Mouse (Mus musculus): ENCODE data around the gene Adipor2.
"Not testable (repeated sequence)": the region's sequence is repeated elsewhere in the genome, so short reads cannot be mapped to it uniquely, and the experiment has no call there.

Gene Adipor2

DNA sequence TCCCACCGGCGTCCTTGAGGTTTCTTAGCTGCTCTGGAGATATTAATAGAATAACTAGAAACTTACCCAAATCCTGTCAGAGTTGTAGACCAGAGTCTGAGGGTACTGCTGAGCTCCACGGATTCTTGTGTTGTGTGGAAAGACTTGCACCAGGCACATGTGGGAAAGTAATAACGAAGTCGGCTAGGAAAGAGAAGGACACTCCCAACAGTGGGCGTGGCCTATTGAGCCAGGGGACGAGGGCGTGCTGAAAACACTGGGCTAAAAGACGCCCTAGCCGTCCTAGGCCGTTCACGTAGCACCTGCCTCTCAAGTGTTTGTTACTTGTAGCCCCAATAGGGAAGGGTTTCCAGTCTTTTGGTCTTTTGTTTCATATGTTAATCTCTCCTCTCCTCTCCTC, at the start of gene Adipor2:
Gene Adipor2, minus strand, starts transcription at position 351 of the 400 bp plus-strand sequence.
- no peak for DNase-seq (ENCODE audit: low read depth, low spot score)

DNA sequence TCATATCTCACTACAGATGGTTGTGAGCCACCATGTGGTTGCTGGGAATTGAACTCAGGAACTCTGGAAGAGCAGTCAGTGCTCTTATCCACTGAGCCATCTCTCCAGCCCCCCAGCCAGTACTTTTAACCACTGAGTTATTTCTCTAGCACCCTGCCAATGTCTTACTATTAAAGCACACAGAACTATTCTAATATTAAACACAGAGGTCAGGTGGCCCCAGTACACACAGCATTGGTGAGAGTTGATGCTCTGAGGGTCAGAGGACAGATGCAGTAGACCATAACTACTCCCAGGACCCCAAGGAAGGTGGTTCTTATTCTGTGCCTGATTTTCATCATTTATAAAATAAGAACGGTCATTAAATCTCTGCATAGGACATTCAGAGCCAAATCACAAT, 48.7 kb upstream of the Adipor2 start:
- no peak for DNase-seq (ENCODE audit: low read depth, low spot score)

DNA sequence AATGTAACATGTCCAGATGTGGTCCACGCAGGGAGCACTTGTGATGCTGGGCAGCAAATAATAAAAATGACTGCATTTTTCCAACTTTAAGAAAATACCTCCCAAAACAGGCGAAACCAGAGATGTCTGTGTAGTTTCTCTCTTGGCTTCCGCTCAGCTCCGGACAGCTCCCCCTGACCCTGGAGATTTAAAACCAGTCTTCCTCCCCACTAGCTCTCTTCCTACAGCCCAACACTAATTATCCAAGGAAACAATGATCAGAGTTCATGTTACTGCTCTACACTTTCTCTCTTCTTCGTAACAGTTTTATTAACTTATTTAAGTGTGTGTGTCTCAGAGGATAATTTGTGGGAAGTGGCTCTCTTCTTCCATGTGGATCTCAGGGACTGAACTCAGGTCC, 42.9 kb upstream of the Adipor2 start:
- DNase-seq (ENCODE audit: low read depth, low spot score), result no peak

DNA sequence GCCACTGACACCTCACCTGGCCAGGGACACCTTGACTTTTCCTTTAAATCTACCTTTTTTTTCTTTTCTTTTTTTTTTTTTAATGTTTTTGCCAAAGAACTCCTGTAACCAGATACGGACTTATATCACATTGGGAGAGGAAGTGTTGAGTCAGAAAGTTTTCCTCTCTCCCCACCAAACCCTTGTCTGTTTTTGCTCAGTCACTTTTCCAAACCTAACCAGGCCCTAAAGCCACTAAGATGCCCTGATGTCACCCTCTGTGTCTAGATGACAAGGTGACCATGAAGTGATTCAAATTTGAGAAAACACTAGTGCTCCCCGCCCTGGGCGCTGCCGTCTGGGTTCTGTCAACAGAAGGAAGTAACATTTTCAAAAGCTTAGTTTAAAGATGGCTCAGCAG, 41.5 kb upstream of the Adipor2 start:
- no peak for DNase-seq (ENCODE audit: low read depth, low spot score)

DNA sequence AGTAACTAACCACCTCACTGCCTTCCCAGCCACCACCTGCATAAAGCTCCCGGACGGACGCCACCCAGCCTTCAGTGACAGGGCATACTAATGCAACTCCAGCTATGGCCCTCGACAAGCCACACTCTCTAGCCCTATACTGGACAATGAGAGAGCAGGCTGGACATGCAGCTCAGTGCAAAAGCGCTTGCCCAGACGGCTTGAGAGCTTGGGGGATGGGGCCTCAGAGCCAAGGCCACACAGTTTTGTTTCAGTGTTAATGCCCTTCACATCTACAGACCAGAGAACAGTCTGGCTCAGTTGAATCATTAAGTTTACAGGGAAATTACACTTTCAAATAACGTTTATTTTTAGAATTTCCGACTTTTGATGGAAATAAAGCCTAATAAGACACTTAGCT, 40.7 kb upstream of the Adipor2 start:
- no peak for DNase-seq (ENCODE audit: low read depth, low spot score)

DNA sequence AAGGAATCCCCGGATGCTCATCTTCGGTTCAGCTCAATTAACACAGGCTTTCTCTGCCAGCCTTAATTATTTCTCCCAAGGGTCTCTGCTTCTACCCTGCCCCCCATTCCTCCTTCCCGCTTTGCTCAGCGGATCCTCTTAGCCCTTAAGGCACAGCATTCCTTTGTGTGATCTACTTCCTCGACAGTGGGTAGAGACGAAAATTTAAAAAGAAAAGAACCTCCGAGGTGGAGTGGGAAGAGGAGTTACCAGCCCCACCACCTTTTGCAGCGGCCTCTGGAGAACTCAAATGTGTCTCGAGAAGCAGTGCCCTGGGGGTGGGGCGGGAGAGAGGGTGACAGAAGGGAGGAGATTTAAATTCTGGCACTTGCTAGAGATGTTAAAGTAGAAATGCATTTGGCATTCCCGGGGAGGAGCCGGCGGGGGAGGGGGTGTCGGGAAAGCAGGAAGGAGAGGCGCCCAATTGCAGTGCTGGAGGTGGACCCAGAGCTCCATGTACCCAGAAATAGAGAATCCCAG, 34.5 kb upstream of the Adipor2 start:
- DNase-seq (ENCODE audit: low read depth, low spot score), result no peak

DNA sequence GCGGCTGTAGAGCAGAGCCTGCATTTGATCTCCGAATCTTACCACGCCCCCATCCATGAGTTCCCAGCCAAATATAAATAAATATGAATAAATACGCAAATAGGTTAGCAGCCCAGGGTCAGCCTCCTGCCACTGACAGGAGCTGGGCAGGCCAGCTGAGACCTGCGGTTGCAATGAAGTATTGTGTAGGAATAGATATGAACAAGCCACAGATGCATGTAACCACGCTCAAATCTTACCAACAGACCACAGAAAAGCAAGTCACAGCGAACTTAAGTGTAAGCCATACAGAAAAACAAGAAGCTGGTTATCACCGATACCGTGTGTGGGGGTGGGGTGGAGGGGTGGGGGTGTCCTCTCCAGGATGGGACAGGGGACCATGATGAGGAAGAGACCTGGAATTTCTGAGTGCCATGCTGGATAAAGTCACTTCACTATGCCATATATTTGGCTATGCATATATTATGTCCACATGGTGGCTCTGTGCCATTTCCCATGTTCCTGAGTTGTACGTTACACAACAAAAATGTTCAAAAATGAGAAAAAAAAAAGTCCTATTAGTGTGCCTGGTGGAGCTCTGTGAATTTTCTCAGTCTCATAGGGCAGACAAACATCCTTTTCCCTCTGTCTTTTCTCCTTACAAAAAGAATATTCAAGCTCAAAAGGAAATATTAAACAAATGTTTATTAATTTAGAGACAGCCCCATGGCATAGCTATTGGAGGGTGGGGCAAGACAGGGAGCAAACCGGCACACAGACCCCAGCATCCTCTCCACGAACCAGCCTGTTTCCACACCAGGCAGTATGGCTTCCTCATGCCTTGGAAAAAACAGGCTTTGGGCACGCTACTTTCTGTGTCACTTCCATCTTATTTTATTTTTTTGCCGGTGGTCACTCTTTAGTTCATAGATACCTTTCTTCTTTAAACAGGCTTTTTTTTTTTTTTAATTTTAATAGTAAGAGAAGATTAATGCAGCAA, 33.8 kb upstream of the Adipor2 start:
- no peak for DNase-seq (ENCODE audit: low read depth, low spot score)

DNA sequence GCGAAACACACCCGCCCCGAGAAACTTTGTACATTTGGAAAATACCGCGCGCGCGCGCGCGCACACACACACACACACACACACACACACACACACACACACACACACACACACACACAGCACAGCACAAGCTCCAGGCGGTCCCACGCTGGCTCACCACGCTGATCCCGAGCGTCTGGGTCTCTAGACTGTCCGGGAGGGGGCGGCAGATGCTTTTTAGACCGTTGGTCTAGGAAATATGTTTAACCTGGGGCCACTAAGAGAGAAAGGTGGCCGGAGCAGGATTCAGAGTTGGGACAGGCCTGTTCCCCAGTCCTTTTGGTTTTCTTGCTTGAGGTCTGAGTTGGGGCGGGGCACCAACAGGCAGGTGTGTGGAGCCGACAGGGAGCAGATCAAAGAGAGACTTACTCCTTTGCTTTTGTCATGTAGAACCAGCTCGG, 31.6 kb upstream of the Adipor2 start:
- no peak for DNase-seq (ENCODE audit: low read depth, low spot score)

DNA sequence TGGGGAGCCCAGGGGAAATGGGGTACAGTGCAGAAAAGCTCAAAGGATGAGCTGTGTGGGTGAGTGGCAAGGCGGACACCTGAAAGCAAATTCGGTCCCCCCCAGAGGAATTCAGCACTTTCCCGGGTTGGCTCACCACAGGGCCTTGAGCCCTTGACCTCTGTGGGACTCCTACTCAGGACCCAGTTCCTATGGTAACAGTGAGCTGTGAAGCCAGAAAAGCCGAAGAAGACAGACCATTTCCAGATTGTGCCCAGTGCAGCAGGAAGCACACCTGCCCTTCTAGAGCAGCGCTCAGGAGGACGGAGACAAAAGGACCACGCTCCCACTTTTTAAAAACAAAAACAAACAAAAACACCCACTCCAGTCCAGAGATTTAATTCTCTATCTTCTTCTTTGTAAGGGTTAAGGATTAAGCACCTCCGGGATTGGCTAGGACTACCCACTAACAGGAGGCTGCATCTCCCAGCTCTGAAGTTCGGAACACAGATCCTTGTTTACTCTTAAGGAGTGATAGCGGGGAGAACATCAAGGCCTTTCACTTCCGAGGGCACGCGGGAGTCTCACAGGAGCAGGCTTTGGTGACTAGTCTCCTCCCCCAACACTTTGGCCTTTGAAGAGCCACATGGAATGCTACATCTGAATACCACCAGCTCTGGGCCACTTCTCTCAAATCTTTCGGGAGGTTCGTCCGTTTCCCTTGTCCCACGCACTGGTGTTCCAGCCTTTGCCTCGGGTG, 31.0 kb upstream of the Adipor2 start:
- no peak for DNase-seq (ENCODE audit: low read depth, low spot score)

DNA sequence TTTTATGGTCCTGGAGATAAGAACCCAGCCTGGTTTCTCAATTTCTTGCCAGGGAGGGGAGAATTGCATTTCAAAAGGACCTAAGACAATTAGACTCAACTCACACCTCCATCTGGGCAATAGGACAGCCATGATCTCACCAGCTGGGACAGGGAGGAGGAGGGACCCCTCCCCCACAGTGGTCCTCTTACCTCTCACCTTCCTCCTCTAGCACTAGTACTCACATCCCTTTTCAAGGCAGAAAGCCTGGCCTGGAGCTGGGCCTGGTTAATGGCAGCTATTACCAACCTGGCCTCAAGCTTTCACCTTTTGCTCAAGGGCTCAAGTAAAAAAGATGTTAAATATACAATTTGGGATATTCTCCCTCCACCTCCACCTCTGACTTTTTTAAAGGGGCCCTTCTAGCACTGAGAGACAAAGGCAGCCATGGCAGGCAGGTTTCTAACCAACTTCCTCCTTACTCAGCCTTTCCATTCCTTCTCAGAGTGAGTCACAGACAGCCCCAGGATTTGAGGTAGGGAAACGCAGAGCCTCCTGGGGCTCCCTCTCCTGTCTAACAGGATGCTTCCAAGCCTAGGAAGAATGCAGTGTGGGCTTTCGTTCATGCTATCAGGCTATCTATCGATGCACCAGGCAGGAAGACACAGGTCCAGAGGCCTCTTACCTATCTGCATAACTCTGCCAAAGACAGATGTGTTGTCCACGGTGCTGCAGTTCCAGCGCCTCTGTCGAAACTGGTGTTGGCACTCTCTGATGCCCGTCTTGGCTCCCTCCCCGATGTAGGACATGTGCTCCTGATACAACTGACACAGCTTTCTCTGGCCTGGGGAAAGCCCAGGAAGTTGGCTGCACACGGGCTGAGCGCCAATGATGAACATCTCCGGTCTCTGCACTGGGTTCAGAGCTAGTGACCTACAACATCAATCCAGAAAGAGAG, 28.4 kb upstream of the Adipor2 start:
- DNase-seq (ENCODE audit: low read depth, low spot score), result no peak

DNA sequence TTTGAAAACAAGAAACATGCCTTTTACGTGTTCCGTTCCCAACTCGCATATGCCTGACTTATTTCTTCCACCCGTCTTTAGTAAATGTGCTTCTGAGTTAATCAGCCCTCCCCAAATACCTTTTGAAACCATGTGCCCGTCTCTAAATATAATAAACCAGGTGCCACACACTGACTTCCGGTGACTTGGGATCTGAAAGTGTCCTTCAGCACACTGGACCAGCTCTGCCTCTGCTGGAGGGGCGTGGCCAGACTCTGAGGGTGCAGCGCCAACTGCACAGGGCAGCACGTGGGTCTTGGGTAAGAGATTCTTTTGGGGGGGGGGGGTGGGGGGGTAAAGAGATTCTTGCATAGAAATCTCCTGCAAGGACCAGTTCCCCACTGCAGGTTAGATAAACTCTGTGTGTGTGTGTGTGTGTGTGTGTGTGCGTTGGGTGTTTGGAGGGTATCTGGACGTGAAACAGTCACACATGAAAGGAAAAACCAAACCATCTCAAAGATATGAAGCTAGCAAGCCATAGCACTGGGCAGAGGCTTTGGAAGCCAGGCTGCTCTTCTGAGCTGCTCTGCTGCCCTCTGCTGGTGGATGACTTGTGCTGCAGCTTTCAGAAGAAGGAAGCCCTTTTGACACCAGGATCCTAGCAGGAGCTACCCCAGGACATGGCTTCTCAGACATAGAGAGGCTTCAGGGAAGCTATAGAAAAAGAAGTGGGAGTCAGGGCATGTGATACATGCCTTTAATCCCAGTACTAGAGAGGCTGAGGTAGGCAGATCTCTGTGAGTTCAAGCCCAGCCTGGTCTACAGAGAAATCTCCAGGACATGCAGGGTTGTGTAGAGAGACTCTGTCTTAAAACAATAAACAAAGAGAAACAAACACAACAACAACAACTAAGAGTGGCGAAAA, 26.5 kb upstream of the Adipor2 start:
- peak; percentile 72 for DNase-seq (ENCODE audit: low read depth, low spot score)

DNA sequence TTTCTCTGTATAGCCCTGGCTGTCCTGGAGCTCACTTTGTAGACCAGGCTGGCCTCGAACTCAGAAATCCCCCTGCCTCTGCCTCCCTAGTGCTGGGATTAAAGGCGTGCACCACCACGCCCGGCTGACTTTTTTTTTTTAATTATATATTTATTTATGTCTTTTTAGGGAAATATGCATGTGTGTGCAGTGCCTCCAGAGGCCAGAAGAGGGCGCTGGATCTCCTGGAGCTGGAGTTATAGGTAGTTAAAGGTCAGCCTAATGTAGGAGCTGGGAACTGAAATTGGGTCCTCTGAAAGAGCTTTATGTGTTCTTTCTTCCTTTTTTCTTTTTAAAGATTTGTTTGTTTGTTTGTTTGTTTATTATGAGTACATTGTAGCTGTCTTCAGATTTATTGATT, 25.2 kb upstream of the Adipor2 start:
- not testable (repeated sequence) for DNase-seq (ENCODE audit: low read depth, low spot score)

DNA sequence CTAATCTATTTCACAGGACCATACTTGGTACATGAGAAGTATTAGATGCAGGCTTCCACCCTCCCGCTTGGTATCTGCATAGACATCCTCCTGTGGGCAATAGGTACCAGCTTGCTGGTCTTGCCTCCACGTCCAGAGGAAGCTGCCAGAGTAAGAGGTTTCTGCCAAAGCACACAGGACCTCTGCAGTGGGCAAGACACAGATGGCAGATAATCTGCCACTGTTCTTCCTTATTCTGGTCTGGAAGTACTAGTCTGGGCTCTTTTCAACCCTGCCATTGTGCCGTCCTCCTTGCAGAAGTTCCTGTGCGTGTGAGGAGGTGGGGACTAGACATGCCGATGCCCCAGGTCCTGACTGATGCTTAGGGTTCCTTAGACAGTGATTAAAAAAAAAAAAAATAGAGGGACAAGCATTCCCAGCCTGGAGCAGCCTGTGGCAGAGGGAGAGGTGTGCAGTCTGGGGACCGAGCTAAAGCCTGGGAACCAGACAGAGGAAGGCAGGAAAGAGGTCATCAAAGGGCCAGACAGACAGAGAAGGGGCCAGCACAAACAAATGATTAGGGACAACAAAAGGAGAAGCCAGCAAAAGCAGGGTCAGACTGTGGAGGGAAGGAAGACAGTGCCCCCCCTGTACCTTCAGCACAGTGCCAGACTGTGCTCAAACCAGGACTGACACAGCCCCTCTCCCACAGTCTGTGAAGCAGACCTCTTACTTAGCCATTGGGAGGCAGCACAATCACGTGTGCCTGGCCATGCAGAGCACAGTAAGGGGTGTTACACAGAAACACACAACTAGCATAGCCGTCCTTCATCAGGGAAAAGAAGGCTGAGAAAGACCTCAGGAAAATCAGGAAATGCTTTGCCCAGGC, 20.6 kb upstream of the Adipor2 start:
- no peak for DNase-seq (ENCODE audit: low read depth, low spot score)

DNA sequence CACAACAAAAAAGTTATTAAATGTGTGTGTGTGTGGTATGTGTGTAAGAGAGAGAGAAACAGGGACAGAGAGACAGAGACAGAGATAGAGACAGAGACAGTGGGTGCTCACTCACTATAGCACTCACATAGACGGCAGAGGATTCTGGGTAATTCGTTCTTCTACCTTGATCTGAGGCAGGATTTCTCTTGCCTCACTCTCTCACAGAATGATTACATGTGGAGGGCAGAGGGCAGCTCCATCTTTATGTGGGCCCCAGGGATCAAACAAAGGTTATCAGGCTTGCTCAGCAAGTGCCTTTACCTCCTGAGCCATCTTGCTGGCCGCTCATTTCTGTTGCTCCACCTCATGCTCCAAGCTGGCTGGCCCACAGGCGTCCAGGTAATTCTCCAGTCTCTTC, 16.9 kb upstream of the Adipor2 start:
- DNase-seq (ENCODE audit: low read depth, low spot score), result no peak

DNA sequence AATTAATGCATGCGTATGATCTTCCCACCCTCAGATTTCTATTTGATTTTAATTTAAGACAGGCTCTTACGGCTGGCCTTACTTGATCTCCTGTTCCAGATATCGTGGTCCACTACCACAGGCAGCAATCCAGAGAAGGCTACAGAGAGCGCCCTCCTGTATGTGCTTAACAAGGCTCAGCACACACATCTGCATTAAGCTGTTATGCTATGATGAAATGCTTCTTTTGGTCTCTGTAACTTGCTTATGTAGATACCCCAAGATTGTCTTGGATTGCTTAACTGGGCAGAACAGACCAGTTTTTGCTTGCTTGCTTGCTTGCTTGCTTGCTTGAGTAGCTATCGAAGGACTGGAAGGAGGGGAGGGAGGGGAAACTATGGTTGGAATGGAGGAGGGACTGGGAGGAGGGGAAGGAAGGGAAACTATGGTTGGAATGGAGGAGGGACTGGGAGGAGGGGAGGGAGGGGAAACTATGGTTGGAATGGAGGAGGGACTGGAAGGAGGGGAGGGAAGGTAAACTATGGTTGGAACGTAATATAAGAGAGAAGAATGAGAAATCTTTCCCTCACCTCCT, 14.3 kb upstream of the Adipor2 start:
- no peak for DNase-seq (ENCODE audit: low read depth, low spot score)

DNA sequence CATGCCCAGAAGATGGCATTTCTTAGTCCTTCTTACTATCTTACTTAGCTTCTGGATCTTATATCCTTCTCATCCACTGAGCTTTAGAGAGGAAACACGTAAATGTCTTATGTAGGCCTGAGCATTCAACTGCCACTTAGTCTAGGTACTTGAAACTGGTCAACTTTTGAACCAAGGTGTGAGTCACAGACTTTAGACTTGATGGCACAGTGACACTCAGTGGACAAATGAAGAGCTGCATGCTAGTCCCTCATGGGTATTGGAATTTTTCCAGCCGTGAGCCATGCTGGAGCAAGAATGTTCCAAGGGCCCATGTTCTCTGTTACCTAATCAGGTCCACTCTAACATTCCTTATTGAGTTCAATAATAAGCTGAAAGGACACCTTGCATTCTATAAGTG, 13.0 kb upstream of the Adipor2 start:
- DNase-seq (ENCODE audit: low read depth, low spot score), result no peak

DNA sequence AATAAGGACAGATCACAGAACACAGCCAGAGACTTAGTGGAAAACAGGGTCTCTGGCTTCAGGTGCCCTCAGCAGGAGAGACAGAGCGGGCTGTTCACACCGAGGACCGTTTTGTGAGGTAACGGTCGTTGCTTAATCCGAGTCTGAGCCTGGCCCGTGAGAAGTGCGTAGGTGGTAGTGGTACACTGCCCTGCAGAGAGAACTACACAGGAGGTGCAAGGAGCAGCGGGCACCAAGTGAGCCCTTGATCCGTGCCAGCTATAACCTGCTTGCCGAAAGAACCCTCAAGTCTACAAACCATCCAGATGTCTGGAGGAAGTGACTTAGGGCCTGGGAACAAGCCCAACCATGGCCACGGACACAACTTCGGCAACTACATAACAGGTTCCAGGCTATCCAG, 11.8 kb upstream of the Adipor2 start:
- no peak for DNase-seq (ENCODE audit: low read depth, low spot score)

DNA sequence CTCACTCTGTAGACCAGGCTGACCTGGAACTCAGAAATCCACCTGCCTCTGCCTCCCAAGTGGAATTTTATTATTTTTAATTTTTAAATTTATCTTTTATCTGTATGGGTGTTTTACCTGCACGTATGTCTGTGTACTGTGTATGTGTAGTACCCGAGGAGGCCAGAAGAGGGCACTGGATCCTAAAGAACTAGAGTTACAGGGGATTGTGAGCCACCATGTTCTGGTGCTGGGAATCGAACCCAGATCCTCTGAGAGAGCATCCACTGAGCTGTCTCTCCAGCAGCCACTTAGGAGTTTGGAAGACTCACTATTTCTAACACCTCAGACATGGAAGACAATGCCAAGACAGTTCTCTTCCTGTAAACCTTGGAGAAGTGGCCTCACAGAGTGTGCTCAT, 11.1 kb upstream of the Adipor2 start:
- DNase-seq (ENCODE audit: low read depth, low spot score), result no peak

DNA sequence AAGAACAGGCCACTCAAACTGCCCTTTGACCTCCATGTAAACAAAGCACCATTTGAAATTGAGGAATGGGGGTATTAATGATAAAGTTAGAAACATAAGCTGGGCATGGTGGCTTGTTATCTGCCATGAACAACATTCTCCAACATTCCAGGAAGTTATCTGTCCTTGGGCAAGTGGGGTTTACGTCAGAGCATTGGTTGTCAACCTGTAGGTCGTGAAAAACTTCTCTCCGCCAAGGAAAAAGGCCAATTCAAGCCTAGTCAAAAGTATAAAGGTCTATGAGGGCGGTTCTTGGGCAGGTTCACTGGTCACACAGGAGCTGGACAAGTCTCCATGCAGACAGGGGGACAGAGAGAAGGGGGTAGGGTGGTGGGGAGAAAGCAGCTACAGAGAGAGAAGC, 3.5 kb upstream of the Adipor2 start:
- no peak for DNase-seq (ENCODE audit: low read depth, low spot score)
